18 mouse cellular contexts compared by ENCODE assay signal in the genomic region with DNA sequence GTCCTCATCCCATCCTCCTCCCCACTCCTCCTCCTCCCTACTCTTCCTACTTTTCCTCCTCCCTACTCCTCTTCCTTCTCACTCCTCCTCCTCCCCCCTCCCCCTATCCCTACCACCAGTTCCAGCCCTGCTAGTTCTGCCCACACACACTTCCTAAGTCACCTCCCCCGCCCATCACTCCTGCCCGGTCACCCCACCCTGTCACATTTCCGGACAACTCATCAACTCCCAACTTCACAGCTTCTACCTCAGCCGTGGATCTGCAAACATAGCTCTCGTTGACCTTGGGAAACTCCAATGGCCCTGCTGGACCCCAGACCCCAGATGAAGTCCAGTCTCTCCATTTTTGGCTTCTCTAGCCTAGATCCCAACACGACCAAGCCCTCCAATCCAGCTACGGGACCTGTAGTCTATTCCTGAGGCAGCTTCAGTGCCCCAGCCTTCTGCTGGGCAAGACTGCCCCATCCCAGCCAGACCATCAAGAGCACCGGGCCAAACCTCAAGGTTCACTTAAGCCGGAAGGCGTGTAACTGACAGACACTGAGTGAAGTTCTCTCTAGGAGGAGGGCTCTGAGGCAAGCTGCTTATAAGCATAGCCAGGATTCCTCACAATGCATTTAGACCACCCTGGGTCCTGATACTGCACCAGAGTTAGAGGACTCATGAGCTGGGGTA. TPM values are rescaled to one million over a fixed set of nuclear protein-coding genes. Genes with fewer than 3 reads are reported as not detected.
DNase-seq lines count a peak whose midpoint lies in the region; ATAC-seq and TF ChIP-seq lines count a peak whose summit lies in the region.
"Had no signal": no experiment of that assay in that cellular context is flagged by ENCODE, and none has a peak within 500 bp of the region (broad histone marks: within the 10 kb centered on the region; RNA-seq: fewer than 3 reads in every experiment).

No protein-coding gene starts in this region.

- 48% methylated on average over 10 of the region's 10 CpGs for WGBS in heart, adult 2 months
- WGBS in liver, embryonic 15.5 days (ENCODE audit: insufficient replicate concordance), result 34% methylated on average over 10 of the region's 10 CpGs
- 33% methylated on average over 10 of the region's 10 CpGs for WGBS in liver, embryonic 12.5 days (ENCODE audit: insufficient replicate concordance)
- WGBS in stomach, embryonic 15.5 days, result 61% methylated on average over 10 of the region's 10 CpGs

- no peak for TF ChIP-seq POLR2A in heart, adult 2 months (IDR thresholded peaks at IDR 0.05; ENCODE audit: insufficient read depth, low read depth, low read length)

- DNase-seq in heart, adult 11 months, result peak; percentile 88
- DNase-seq in heart, adult 2 months, result no peak
- DNase-seq in c-Kit-positive CD71-positive TER-119-positive erythroid progenitor cells, embryonic 14.5 days (ENCODE audit: low spot score), result peak; percentile 30
- no peak for DNase-seq in urinary bladder, adult 18-20 months (ENCODE audit: low spot score in 2 of 2)
- DNase-seq in right cerebral cortex, postnatal 4 days, result no peak
- DNase-seq: adrenal gland, adult 8-10 months; cerebellum, adult 2 months; right cerebral cortex, postnatal 25 days had no signal

- no peak overlapping the region for H3K4me3 ChIP-seq in heart, adult 2 months
- H3K4me3 ChIP-seq in liver, embryonic 15.5 days (replicated peaks), result no peak overlapping the region
- no peak overlapping the region for H3K4me3 ChIP-seq in liver, embryonic 12.5 days
- no peak overlapping the region for H3K4me3 ChIP-seq in stomach, embryonic 15.5 days (replicated peaks)
- H3K4me3 ChIP-seq: forebrain, embryonic 12.5 days; hindbrain, embryonic 12.5 days; intestine, embryonic 15.5 days; midbrain, embryonic 15.5 days had no signal

- H3K9me3 ChIP-seq in liver, embryonic 15.5 days (replicated peaks), result no peaks in the 10 kb centered on the region
- H3K9me3 ChIP-seq in liver, embryonic 12.5 days (replicated peaks), result no peaks in the 10 kb centered on the region
- H3K9me3 ChIP-seq in stomach, embryonic 15.5 days, result no peaks in the 10 kb centered on the region
- H3K9me3 ChIP-seq: forebrain, embryonic 12.5 days; hindbrain, embryonic 12.5 days; intestine, embryonic 15.5 days; midbrain, embryonic 15.5 days had no signal

- no peaks in the 10 kb centered on the region for H3K79me2 ChIP-seq in heart, adult 2 months (replicated peaks; ENCODE audit: control insufficient read depth, insufficient read depth, low read length)

- intact Hi-C loops in heart, adult 2 months (cut with DNase I), result loop anchor here (5.0 kb wide), 1 partner anchor 88 kb away; no protein-coding TSS in a partner anchor

- no peak overlapping the region for H3K4me2 ChIP-seq in liver, embryonic 15.5 days
- H3K4me2 ChIP-seq in liver, embryonic 12.5 days, result no peak overlapping the region
- H3K4me2 ChIP-seq in stomach, embryonic 15.5 days, result no peak overlapping the region
- H3K4me2 ChIP-seq: forebrain, embryonic 12.5 days; hindbrain, embryonic 12.5 days; intestine, embryonic 15.5 days; midbrain, embryonic 15.5 days had no signal

- no peak for TF ChIP-seq EP300 in heart, adult 2 months (IDR thresholded peaks at IDR 0.05; ENCODE audit: insufficient read depth, low read depth, low read length)

- H3K4me1 ChIP-seq in heart, adult 2 months (ENCODE audit: control insufficient read depth, insufficient read depth, low read length), result peaks cover 5% of the 10 kb centered on the region
- peaks cover 19% of the 10 kb centered on the region; the same call in 1 of the 2 replicates for H3K4me1 ChIP-seq in liver, embryonic 15.5 days (replicated peaks)
- peaks cover 44% of the 10 kb centered on the region for H3K4me1 ChIP-seq in liver, embryonic 12.5 days
- no peaks in the 10 kb centered on the region for H3K4me1 ChIP-seq in stomach, embryonic 15.5 days
- H3K4me1 ChIP-seq: forebrain, embryonic 12.5 days; hindbrain, embryonic 12.5 days; intestine, embryonic 15.5 days; midbrain, embryonic 15.5 days had no signal

- no peak overlapping the region for H3K9ac ChIP-seq in heart, adult 2 months (ENCODE audit: low read depth, low read length)
- no peak overlapping the region for H3K9ac ChIP-seq in liver, embryonic 15.5 days
- H3K9ac ChIP-seq in liver, embryonic 12.5 days, result no peak overlapping the region
- no peak overlapping the region for H3K9ac ChIP-seq in stomach, embryonic 15.5 days
- H3K9ac ChIP-seq: forebrain, embryonic 12.5 days; hindbrain, embryonic 12.5 days; intestine, embryonic 15.5 days; midbrain, embryonic 15.5 days had no signal

- H3K27me3 ChIP-seq in heart, adult 2 months (ENCODE audit: control insufficient read depth, insufficient read depth, low read length), result no peaks in the 10 kb centered on the region
- H3K27me3 ChIP-seq in liver, embryonic 15.5 days, result no peaks in the 10 kb centered on the region
- 0 out of 2 replicates have a peak, but pooled peaks cover 2% of the 10 kb centered on the region for H3K27me3 ChIP-seq in liver, embryonic 12.5 days (replicated peaks)
- no peaks in the 10 kb centered on the region for H3K27me3 ChIP-seq in stomach, embryonic 15.5 days (replicated peaks)
- H3K27me3 ChIP-seq: forebrain, embryonic 12.5 days; hindbrain, embryonic 12.5 days; intestine, embryonic 15.5 days; midbrain, embryonic 15.5 days had no signal

- TF ChIP-seq CTCF in heart, adult 2 months (IDR thresholded peaks at IDR 0.05), result no peak

- no peak overlapping the region for H3K27ac ChIP-seq in heart, adult 2 months
- H3K27ac ChIP-seq in liver, embryonic 15.5 days (replicated peaks), result no peak overlapping the region
- no peak overlapping the region for H3K27ac ChIP-seq in liver, embryonic 12.5 days
- H3K27ac ChIP-seq in stomach, embryonic 15.5 days, result no peak overlapping the region
- H3K27ac ChIP-seq: forebrain, embryonic 12.5 days; hindbrain, embryonic 12.5 days; intestine, embryonic 15.5 days; macrophage; midbrain, embryonic 15.5 days had no signal

- peak; percentile 21; the same call in 1 of the 2 replicates for ATAC-seq in liver, embryonic 15.5 days (ENCODE audit: insufficient read depth)
- ATAC-seq in liver, embryonic 12.5 days, result no peak
- ATAC-seq in stomach, embryonic 15.5 days (ENCODE audit: insufficient read depth, low FRiP score, low read depth), result peak; percentile 38; the same call in 1 of the 2 replicates
- ATAC-seq: intestine, embryonic 15.5 days; midbrain, embryonic 15.5 days had no signal

- no peaks in the 10 kb centered on the region for H3K36me3 ChIP-seq in heart, adult 2 months (ENCODE audit: control insufficient read depth, insufficient read depth, low read length)
- no peaks in the 10 kb centered on the region for H3K36me3 ChIP-seq in liver, embryonic 15.5 days (replicated peaks)
- no peaks in the 10 kb centered on the region for H3K36me3 ChIP-seq in liver, embryonic 12.5 days
- H3K36me3 ChIP-seq in stomach, embryonic 15.5 days, result no peaks in the 10 kb centered on the region
- H3K36me3 ChIP-seq: forebrain, embryonic 12.5 days; hindbrain, embryonic 12.5 days; intestine, embryonic 15.5 days; midbrain, embryonic 15.5 days had no signal

RNA-seq across cellular contexts. Expression of gene Slc45a1, which starts 42.6 kb away (rescaled TPM):
- total RNA-seq in heart, adult 2 months (2021), result not detected
- not detected in 2 replicates for polyA plus RNA-seq in heart, adult 2 months (2012; rRNA removed)
- polyA plus RNA-seq in liver, embryonic 15.5 days (2015; fragmentation: Nextera tagmentation; extraction: Ambion mirVana), result not detected in 2 replicates
- 0.05 TPM in 1 of 2 replicates, not detected in the other for polyA plus RNA-seq in liver, embryonic 12.5 days (2016; fragmentation: Nextera tagmentation; extraction: Ambion mirVana)
- polyA plus RNA-seq in stomach, embryonic 15.5 days (2015; fragmentation: Nextera tagmentation; extraction: Ambion mirVana), result 0.85 and 1.0 TPM in 2 replicates
- total RNA-seq: liver, adult 2 months had no signal
- polyA plus RNA-seq: liver, adult 2 months; macrophage; thymus, postnatal 0 days had no signal

Comparison
In these comparisons a context has a peak if more than half of its experiments do, and no peak if none do; other contexts are left out.
1. DNase-seq: peak in heart, adult 11 months (single experiment) and c-Kit-positive CD71-positive TER-119-positive erythroid progenitor cells, embryonic 14.5 days (single experiment); none in heart, adult 2 months (0 of 2), urinary bladder, adult 18-20 months (0 of 2) and right cerebral cortex, postnatal 4 days (single experiment).